Mouse (Mus musculus) gastrocnemius, postnatal 4 days (tissue): ENCODE results near the gene L1cam. TPM values are rescaled to one million over a fixed set of nuclear protein-coding genes. Genes with fewer than 3 reads are reported as not detected.

Experiments
- DNase-seq, 2 experiments: peaks; one replicate each; pipeline ENCODE4 v3.0.0; 2021 to 2022; ENCODE audit warnings: low spot score in 2 of 2, mixed read lengths in 2 of 2
- total RNA-seq, 2 experiments: library from RNA; stranded (reverse); gene quantifications; 2 replicates each; pipeline ENCODE4 v1.2.3; 2021

L1cam gene
- total RNA-seq, 2 experiments from 2014 or later: 4.2 to 4.3 TPM

DNA sequence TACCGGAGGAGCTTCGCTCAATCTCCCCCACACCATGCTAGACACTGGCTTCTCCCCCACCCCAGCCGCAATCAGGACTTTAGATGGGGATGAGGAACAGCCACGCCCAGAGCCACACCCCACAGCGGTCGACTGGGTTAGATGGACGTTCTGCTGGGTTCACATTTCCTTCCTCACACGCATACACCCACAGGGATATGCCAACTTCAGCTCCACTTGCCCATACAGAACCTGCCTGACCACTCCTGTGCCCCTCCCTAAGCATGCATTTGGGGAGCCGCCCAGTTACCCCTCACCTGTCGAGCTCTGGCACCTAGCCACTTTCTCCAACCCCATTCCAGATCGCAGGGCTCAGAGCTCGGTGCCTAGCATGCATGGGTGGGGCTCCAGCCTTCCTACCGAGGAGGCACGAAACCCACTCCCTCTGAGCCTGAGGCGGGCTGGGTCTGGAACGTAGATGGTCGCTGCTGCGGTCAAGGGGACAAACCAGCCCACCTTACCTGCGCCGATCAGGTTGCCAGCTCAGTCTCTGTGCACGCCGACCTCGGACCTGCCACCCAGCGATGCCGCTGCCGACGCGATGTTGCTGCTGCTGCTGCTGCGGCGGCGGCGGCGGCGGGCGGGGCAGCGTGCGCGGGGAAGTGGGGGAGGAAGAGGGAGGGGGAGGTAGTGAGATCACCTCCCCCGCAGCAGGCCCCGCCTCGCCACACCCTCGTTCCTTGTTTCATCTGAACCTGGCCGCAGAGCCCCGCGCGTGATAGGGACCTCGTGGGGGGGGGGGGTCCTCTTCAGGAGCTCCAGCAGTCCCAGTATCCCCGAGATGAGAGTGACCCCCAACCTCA, 15.5 kb downstream of the L1cam start:
- peak in 1 of 2 experiments; percentile 11 for DNase-seq

- DNase-seq: no peak
These were observed 18.9 kb downstream of the L1cam start for GRCm38 (mm10) chrX:73877014-73877413.

DNA sequence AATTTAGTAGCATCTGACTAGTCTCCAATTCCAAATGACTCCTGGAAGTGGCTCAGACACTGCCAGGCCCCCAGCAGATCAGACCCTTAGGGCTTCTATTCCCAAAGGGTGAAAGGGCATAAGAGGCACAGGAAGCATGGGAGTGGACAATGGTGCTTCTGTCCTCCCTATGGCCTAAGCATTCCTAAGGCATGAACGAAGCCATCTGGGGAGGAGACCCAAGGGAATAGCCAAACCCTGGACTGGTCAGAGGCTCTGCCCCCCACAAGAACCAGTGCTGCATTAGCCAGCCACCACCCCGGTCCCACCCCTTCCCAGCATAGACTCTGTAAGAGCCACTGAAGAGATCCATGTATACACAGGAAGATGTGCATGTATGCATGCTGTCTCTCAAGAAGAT, 20.0 kb downstream of the L1cam start:
- no peak for DNase-seq

GRCm38 (mm10) chrX:73871956-73872355, 23.9 kb downstream of the L1cam start:
- no peak for DNase-seq

- no peak for DNase-seq
These were observed 24.4 kb downstream of the L1cam start for GRCm38 (mm10) chrX:73871474-73871873.

DNA sequence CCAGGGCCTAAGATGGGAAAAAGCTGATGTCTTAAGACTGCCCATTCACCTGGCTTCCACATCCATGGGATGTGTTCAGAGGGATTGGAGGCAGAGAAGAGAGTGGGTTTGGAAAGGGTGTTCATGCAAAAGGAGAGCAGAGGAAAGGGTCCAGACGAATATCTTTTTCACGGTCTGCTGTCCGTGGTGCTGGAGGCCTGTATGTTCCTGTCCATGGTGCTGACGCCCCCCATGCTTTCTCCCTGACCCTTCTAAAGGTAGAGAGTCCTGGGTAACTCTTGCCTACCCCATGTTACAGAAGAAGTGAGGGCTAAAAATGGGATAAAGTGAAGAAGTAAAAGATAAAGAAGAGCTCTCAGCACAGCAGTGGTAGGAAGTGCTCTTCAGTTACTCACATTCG, 26.6 kb downstream of the L1cam start:
- no peak for DNase-seq

DNA sequence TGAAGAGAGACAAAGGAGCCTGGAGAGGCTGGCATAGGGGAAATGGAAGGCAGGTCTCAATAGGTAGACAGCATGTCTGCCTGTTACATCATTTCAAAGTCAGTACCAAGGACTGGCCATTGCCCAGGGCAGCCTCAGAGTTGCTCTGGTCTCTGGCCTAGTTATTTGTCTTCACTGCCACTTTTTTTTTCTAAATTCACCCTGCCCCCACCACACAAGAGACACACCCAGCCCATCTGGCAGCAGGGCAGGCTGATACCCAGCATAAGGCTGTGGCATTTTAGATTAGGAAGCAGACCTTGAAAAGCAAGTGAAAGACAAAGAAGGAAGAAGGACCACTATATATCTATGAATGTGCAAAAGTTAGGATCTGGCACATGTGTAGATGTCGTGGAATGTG, 28.1 kb downstream of the L1cam start:
- DNase-seq: no peak

- no peak for DNase-seq
These were observed 28.6 kb downstream of the L1cam start for GRCm38 (mm10) chrX:73867256-73867655.

DNA sequence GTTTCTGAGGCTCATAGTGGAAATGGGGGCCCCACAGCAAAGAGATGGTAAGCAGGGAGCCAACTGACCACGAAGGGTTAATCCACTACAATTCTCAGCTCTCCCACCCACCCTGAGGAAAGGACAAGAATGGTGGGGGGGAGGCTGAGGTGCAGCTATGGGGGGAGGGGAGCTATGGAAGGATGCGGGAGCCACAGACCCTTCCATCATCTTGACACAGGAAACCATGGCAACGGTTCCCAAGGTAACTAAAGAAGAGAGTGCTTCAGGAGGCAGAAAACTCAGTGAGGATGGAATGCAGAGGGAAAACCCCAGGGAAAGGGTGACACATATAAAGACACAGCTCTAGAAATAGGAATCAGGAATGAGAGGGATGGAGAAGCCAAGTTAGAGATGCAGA, 31.2 kb downstream of the L1cam start:
- DNase-seq: no peak

- no peak for DNase-seq
These were observed 40.9 kb downstream of the L1cam start for GRCm38 (mm10) chrX:73855087-73855408.

GRCm38 (mm10) chrX:73854326-73855086, 41.4 kb downstream of the L1cam start:
- DNase-seq: no peak

GRCm38 (mm10) chrX:73836691-73837090, 59.2 kb downstream of the L1cam start:
- DNase-seq: no peak

GRCm38 (mm10) chrX:73835731-73836130, 60.2 kb downstream of the L1cam start:
- no peak for DNase-seq

DNA sequence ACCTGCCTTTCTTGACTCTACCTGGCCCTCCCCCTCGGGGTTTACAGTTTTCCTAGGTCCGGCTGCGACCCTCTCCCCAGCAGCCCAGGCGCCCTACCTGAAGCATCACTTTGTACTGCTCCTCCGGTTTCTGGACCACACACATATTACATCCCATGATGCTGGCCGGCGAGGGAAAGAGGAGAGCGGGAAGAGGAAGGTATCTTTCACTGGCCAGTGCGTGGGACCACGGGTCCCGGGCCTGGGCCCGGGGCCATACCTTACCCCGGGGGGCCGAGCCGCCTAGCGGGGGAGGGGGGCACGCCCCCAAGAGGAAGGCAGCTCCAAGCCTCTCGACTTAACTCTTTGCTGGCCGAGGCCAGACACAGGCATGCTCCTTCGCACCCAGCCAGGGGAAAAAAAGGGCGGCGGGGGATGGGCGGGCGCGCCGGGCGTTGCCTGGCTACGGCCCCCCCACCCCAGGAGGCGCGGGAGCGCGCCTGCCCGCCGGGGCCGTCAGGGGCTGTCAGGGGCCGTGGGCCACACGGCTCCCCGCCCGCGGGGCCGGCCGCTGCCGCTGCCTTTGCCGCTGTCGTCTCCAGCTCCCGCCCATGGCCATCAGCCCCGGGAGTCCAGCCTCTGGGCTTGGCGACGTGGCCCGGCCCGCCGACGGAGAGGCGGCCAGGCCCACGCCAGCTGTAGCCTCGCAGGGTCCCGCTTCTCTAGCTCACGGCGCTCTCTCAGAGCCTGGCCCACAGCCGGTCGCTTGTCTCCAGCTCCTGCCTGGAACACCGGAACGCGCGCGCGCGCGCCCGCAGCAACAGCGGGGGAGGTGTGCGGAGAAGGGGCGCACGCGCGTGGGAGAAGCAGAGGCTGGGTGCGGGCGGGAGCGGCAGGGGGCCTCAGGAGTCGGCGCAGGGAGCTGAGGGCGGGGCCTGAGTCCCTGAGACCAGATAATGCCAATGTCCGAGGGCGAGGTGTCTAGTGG, 71.4 kb downstream of the L1cam start, which contains the start of gene Pdzd4:
TSS of gene Pdzd4 (minus strand) at position 785 of the 967 bp plus-strand sequence.
- DNase-seq: peak; percentile 27 to 65

DNA sequence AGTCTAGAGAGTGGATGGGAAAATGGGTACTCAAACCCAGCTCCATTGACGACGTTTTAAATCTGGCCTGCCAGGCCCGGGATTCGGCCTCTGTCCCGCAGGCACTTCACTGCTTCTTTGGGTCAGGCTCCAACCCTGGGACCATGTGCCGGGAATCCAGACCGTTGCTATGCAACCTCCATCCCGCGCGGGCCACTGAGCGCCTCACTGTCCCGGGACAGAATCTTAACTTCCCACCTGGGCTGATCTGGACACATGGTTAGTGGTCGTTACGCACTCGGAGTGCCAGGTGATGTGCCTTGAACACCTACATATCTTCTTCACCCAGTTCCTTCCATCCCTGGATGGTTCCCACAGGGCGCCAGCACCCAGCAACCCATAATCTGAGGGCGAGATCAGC, 72.2 kb downstream of the L1cam start:
- DNase-seq: no peak

DNA sequence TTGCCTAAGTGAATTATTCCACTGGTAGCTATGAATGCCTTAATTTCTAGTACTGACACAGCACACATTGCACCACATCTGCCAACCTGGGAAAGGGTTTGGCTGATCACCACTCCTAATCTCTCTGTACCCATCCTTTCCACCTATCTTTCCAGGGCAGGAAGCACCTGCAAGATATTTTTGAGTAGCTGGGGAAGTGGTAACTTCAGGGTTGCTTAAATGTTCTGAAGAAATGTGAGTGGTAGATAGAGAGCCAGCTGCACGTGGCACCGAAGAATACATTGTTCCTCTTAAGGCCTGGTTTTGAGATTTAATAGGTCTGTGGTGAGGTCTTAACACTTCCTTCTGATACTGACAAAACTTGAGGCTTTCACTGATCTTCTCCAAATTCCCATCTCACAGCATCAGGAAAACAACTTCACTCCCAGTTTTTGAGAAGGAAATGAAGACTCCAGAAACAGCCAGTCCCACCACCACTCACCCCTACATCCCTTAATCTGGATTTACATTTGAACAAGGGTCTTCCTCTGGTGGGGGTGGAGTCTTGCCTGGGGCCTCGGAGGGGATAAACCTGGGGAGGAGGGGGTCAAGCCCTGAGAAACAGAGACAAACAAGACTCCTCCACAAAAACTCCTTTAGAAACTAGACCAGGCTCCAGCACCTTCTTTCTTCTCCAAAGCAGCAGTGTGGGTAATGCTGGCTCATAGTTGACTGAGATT, 79.2 kb downstream of the L1cam start:
- no peak for DNase-seq

DNA sequence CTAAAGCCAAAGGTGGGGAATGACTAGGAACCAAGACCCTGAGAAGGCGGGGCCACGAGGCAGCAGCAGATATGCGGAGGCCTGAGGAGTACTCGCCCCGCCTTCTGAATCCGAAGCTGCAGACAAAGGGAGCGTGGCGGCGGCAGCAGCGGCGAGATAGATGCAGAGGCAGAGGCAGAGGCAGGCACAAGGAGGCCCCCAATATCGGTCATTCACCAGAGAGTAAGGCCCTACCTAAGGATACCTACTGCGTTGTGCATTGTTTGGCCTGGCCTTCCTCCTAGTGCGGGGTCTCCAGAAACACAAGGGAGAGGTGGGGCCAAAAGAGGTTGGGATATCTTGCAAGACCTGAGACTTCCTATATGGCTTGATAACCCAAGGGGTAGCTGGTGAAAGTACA, 80.8 kb downstream of the L1cam start:
- no peak for DNase-seq

DNA sequence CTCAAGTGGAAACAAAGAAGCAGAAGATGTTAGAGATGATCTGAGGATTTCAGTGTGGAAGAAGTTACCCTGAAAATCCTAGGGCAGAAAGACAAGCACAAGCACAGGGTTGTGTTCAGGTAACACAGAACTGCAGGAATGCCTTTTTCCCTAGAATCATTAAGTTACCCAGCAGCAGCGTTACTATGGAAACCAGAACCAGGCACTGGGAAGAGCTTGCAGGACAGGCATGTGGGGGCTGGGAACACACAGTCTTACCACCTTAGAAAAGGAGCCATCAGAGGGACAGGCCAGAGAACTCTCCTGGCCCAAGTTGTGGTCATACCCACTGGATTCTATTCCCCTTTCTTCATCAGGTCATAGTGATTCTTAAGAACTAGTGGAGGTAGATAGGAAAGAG, 90.1 kb downstream of the L1cam start:
- DNase-seq: no peak
